Mouse (Mus musculus) small intestine, adult 2 months (tissue): Measurements from ENCODE around the gene Phf23. TPM values are rescaled to one million over a fixed set of nuclear protein-coding genes. Genes with fewer than 3 reads are reported as not detected.

Experiments
- H3K27ac ChIP-seq: fragments of 200-500 bp; 2 replicates; pipeline ENCODE4 v1.5.1; 2012; ENCODE audit warnings: low read depth, low read length, control low read depth, inconsistent platforms; ENCODE audit not compliant: insufficient read depth
- H3K27me3 ChIP-seq: fragments of 200-500 bp; 2 replicates; pipeline ENCODE4 v1.6.1; 2012; ENCODE audit warnings: mild to moderate bottlenecking, moderate library complexity, low read length, inconsistent platforms; ENCODE audit not compliant: control insufficient read depth, insufficient read depth
- H3K36me3 ChIP-seq: fragments of 200-500 bp; 2 replicates; pipeline ENCODE4 v1.6.1; 2012; ENCODE audit warnings: mild to moderate bottlenecking, low read length, control low read depth, inconsistent platforms; ENCODE audit not compliant: control insufficient read depth, insufficient read depth
- H3K4me1 ChIP-seq: fragments of 200-500 bp; 2 replicates; pipeline ENCODE4 v1.6.1; 2012; ENCODE audit warnings: low read length, inconsistent platforms, mixed read lengths; ENCODE audit not compliant: control insufficient read depth, insufficient read depth, insufficient read length
- H3K4me3 ChIP-seq: fragments of 200-500 bp; 2 replicates; pipeline ENCODE4 v1.5.1; 2012; ENCODE audit warnings: low read depth, mild to moderate bottlenecking, control low read depth, inconsistent platforms, low read length, moderate library complexity
- CTCF ChIP-seq: fragments of 200-500 bp; IDR thresholded peaks from 2 replicates; pipeline ENCODE4 v1.5.1; 2012; ENCODE audit warnings: low read depth, mild to moderate bottlenecking, control low read depth, inconsistent platforms, low read length, moderate library complexity, mixed read lengths; ENCODE audit not compliant: insufficient replicate concordance, insufficient read length; ENCODE audit errors: extremely low read depth
- POLR2A ChIP-seq: fragments of 200-500 bp; IDR thresholded peaks from 2 replicates; pipeline ENCODE4 v1.6.1; 2012; ENCODE audit warnings: low read depth, mild to moderate bottlenecking, control low read depth, inconsistent platforms, low read length, moderate library complexity
- WGBS: fragments of 180-500 bp; shearing (Covaris S2); methylation state at CpG from one replicate; pipeline ENCODE4 v1.1.7; 2018; 5-methylcytosine and 5-hydroxymethylcytosine counted together
- polyA plus RNA-seq: library from polyadenylated mRNA; depleted of rRNA; stranded (reverse); fragments of >200 nt; gene quantifications from 2 replicates; pipeline ENCODE4 v1.2.3, GENCODE M21; 2012; rRNA removed

Gene Phf23
- polyA plus RNA-seq, result 5.7 and 12.4 TPM in 2 replicates

GRCm38 (mm10) chr11:69995391-69995960, at the start of gene Phf23:
Phf23 (plus strand) TSS chr11:69995777.
- Histone ChIP-seq H3K4me3 (peak within 1 kb of the TSS; percentile 91), H3K27ac (peak within 1 kb of the TSS; percentile 89), H3K27me3 (no peaks in the 10 kb centered on the region), H3K36me3 (peaks cover 38% of the 10 kb centered on the region), H3K4me1 (peaks cover 5% of the 10 kb centered on the region)
- TF ChIP-seq POLR2A (peak; percentile 83), CTCF (peak; percentile 32; the same call in 1 of the 2 replicates)
- WGBS, result under 1% methylated on average over 36 of the region's 36 CpGs

GRCm38 (mm10) chr11:69945997-69946891, 49.3 kb upstream of the Phf23 start:
- 0 out of 2 replicates have a peak overlapping the region, but pooled peaks have one; percentile 0 for H3K4me3 ChIP-seq
- no peaks in the 10 kb centered on the region for H3K27me3 ChIP-seq
- no peak for TF ChIP-seq POLR2A
- no peak for TF ChIP-seq CTCF
- 86% methylated on average over 18 of the region's 18 CpGs for WGBS
- H3K27ac ChIP-seq, result 0 out of 2 replicates have a peak overlapping the region, but pooled peaks have one; percentile 13
- H3K36me3 ChIP-seq, result no peaks in the 10 kb centered on the region
- H3K4me1 ChIP-seq, result peaks cover 4% of the 10 kb centered on the region

GRCm38 (mm10) chr11:69947337-69948065, 48.1 kb upstream of the Phf23 start:
- H3K36me3 ChIP-seq, result no peaks in the 10 kb centered on the region
- 14% methylated on average over 29 of the region's 29 CpGs for WGBS
- no peaks in the 10 kb centered on the region for H3K27me3 ChIP-seq
- H3K27ac ChIP-seq, result peak overlapping the region; percentile 37; the same call in 1 of the 2 replicates
- peak overlapping the region; percentile 56 for H3K4me3 ChIP-seq
- H3K4me1 ChIP-seq, result peaks cover 4% of the 10 kb centered on the region
- TF ChIP-seq CTCF, result no peak
- no peak for TF ChIP-seq POLR2A

- WGBS, result under 1% methylated on average over 34 of the region's 34 CpGs
- no peak for TF ChIP-seq CTCF
- TF ChIP-seq POLR2A, result no peak
Measured at GRCm38 (mm10) chr11:69948066-69948762, 47.4 kb upstream of the Phf23 start, which contains the start of gene Slc2a4. Slc2a4 (minus strand) TSS chr11:69948188.

GRCm38 (mm10) chr11:69948763-69949150, 46.8 kb upstream of the Phf23 start:
- no peaks in the 10 kb centered on the region for H3K27me3 ChIP-seq
- peak overlapping the region; percentile 56 for H3K4me3 ChIP-seq
- under 1% methylated on average over 14 of the region's 14 CpGs for WGBS
- H3K36me3 ChIP-seq, result no peaks in the 10 kb centered on the region
- peaks cover 6% of the 10 kb centered on the region for H3K4me1 ChIP-seq
- TF ChIP-seq POLR2A (no peak), CTCF (peak; percentile 96)
- H3K27ac ChIP-seq, result no peak overlapping the region

More at GRCm38 (mm10) chr11:69948066-69948762, 47.4 kb upstream of the Phf23 start, which contains the start of gene Slc2a4:
- peak within 1 kb of the TSS; percentile 56 for H3K4me3 ChIP-seq
- H3K4me1 ChIP-seq, result peaks cover 6% of the 10 kb centered on the region
- peak within 1 kb of the TSS; percentile 37; the same call in 1 of the 2 replicates for H3K27ac ChIP-seq
- H3K27me3 ChIP-seq, result no peaks in the 10 kb centered on the region
- H3K36me3 ChIP-seq, result no peaks in the 10 kb centered on the region

GRCm38 (mm10) chr11:69950807-69951459, 44.6 kb upstream of the Phf23 start:
- no peaks in the 10 kb centered on the region for H3K27me3 ChIP-seq
- 48% methylated on average over 4 of the region's 4 CpGs for WGBS
- H3K27ac ChIP-seq, result no peak overlapping the region
- no peaks in the 10 kb centered on the region for H3K36me3 ChIP-seq
- H3K4me1 ChIP-seq, result peaks cover 9% of the 10 kb centered on the region
- H3K4me3 ChIP-seq, result no peak overlapping the region
- no peak for TF ChIP-seq POLR2A
- TF ChIP-seq CTCF, result peak; percentile 33; the same call in 1 of the 2 replicates
